19 mouse cellular contexts compared by ENCODE assay signal in genomic region chr6:101214734-101215435, GRCm38 (mm10).
DNase-seq lines count a peak whose midpoint lies in the region; ATAC-seq and TF ChIP-seq lines count a peak whose summit lies in the region.
"Had no signal": no experiment of that assay in that cellular context is flagged by ENCODE, and none has a peak within 500 bp of the region (broad histone marks: within the 10 kb centered on the region; RNA-seq: fewer than 3 reads in every experiment).

No protein-coding gene starts in this region.

- no peak for DNase-seq in forebrain, embryonic 14.5 days (ENCODE audit: low spot score)
- no peak for DNase-seq in forebrain, embryonic 10.5 days (ENCODE audit: extremely low spot score, low spot score)
- DNase-seq in liver, embryonic 11.5 days (ENCODE audit: low spot score) = no peak
- DNase-seq in layer of hippocampus, postnatal 36 days = no peak
- DNase-seq: adrenal gland, postnatal 10 days; cerebellum, adult 11 months; cerebellum, postnatal 25 days; heart, postnatal 10 days; kidney, adult 11 months; kidney, postnatal 10 days; thymus, postnatal 36 days had no signal

- ATAC-seq in forebrain, embryonic 14.5 days = no peak; the same call in 1 of the 2 replicates
- peak; percentile 44; the same call in 1 of the 2 replicates for ATAC-seq in liver, embryonic 16.5 days (ENCODE audit: low read depth)
- ATAC-seq in liver, embryonic 11.5 days (replicated peaks; ENCODE audit: low FRiP score) = no peak
- ATAC-seq in embryonic facial prominence, embryonic 15.5 days (ENCODE audit: insufficient number of reproducible peaks, low FRiP score, low TSS enrichment, low read depth) = 0 out of 2 replicates have a peak, but pooled peaks have one; percentile 43
- peak; percentile 69 for ATAC-seq in intestine, postnatal 0 days

- no peak overlapping the region for H3K4me3 ChIP-seq in forebrain, embryonic 14.5 days (ENCODE audit: low read depth, low read length)
- no peak overlapping the region for H3K4me3 ChIP-seq in forebrain, embryonic 10.5 days
- H3K4me3 ChIP-seq in liver, embryonic 16.5 days (ENCODE audit: low read depth, low read length) = no peak overlapping the region
- no peak overlapping the region for H3K4me3 ChIP-seq in liver, embryonic 11.5 days (ENCODE audit: low read depth, low read length)
- H3K4me3 ChIP-seq in embryonic facial prominence, embryonic 15.5 days (replicated peaks) = no peak overlapping the region
- peak overlapping the region; percentile 24; the same call in 1 of the 2 replicates for H3K4me3 ChIP-seq in intestine, postnatal 0 days (ENCODE audit: low read depth, low read length)
- H3K4me3 ChIP-seq: erythroblast, embryonic 14.5 days; hindbrain, embryonic 13.5 days; limb, embryonic 12.5 days; neural tube, embryonic 12.5 days had no signal

- H3K9ac ChIP-seq in forebrain, embryonic 14.5 days (ENCODE audit: low read length) = no peak overlapping the region
- H3K9ac ChIP-seq in liver, embryonic 16.5 days (ENCODE audit: low read depth, low read length) = no peak overlapping the region
- H3K9ac ChIP-seq in liver, embryonic 11.5 days (ENCODE audit: low read depth, low read length) = no peak overlapping the region
- H3K9ac ChIP-seq in embryonic facial prominence, embryonic 15.5 days = no peak overlapping the region
- H3K9ac ChIP-seq in intestine, postnatal 0 days (ENCODE audit: low read depth, low read length) = no peak overlapping the region
- H3K9ac ChIP-seq: hindbrain, embryonic 13.5 days; limb, embryonic 12.5 days; neural tube, embryonic 12.5 days had no signal

- no peaks in the 10 kb centered on the region for H3K36me3 ChIP-seq in forebrain, embryonic 14.5 days (ENCODE audit: control insufficient read depth, insufficient read depth, low read length)
- H3K36me3 ChIP-seq in forebrain, embryonic 10.5 days (replicated peaks) = no peaks in the 10 kb centered on the region
- no peaks in the 10 kb centered on the region for H3K36me3 ChIP-seq in liver, embryonic 16.5 days (ENCODE audit: control insufficient read depth, insufficient read depth)
- no peaks in the 10 kb centered on the region for H3K36me3 ChIP-seq in liver, embryonic 11.5 days (ENCODE audit: control insufficient read depth, insufficient read depth, low read length)
- no peaks in the 10 kb centered on the region for H3K36me3 ChIP-seq in embryonic facial prominence, embryonic 15.5 days
- H3K36me3 ChIP-seq in intestine, postnatal 0 days (ENCODE audit: control insufficient read depth, insufficient read depth) = no peaks in the 10 kb centered on the region
- H3K36me3 ChIP-seq: hindbrain, embryonic 13.5 days; limb, embryonic 12.5 days; neural tube, embryonic 12.5 days had no signal

- no peaks in the 10 kb centered on the region for H3K27me3 ChIP-seq in forebrain, embryonic 14.5 days (replicated peaks; ENCODE audit: control insufficient read depth, insufficient read depth, low read length)
- no peaks in the 10 kb centered on the region for H3K27me3 ChIP-seq in forebrain, embryonic 10.5 days (ENCODE audit: poor library complexity, severe bottlenecking)
- no peaks in the 10 kb centered on the region for H3K27me3 ChIP-seq in liver, embryonic 16.5 days (ENCODE audit: control insufficient read depth, insufficient read depth, low read depth, low read length)
- no peaks in the 10 kb centered on the region for H3K27me3 ChIP-seq in liver, embryonic 11.5 days (replicated peaks; ENCODE audit: control insufficient read depth, insufficient read depth, low read length)
- H3K27me3 ChIP-seq in embryonic facial prominence, embryonic 15.5 days = no peaks in the 10 kb centered on the region
- H3K27me3 ChIP-seq in intestine, postnatal 0 days (replicated peaks; ENCODE audit: control insufficient read depth, insufficient read depth, low read length) = no peaks in the 10 kb centered on the region
- H3K27me3 ChIP-seq: hindbrain, embryonic 13.5 days; limb, embryonic 12.5 days; neural tube, embryonic 12.5 days had no signal

- no peaks in the 10 kb centered on the region for H3K9me3 ChIP-seq in forebrain, embryonic 14.5 days (replicated peaks; ENCODE audit: control insufficient read depth, low read length)
- H3K9me3 ChIP-seq in forebrain, embryonic 10.5 days = no peaks in the 10 kb centered on the region
- no peaks in the 10 kb centered on the region for H3K9me3 ChIP-seq in liver, embryonic 16.5 days (replicated peaks; ENCODE audit: control insufficient read depth, low read length)
- H3K9me3 ChIP-seq in liver, embryonic 11.5 days (ENCODE audit: control insufficient read depth, low read length) = no peaks in the 10 kb centered on the region
- H3K9me3 ChIP-seq in embryonic facial prominence, embryonic 15.5 days (replicated peaks) = no peaks in the 10 kb centered on the region
- H3K9me3 ChIP-seq in intestine, postnatal 0 days (ENCODE audit: control insufficient read depth) = no peaks in the 10 kb centered on the region
- H3K9me3 ChIP-seq: hindbrain, embryonic 13.5 days; limb, embryonic 12.5 days; neural tube, embryonic 12.5 days had no signal

- peak overlapping the region; percentile 16; the same call in 1 of the 2 replicates for H3K4me2 ChIP-seq in forebrain, embryonic 14.5 days (ENCODE audit: low read length)
- no peak overlapping the region for H3K4me2 ChIP-seq in liver, embryonic 16.5 days (ENCODE audit: low read depth, low read length)
- no peak overlapping the region for H3K4me2 ChIP-seq in liver, embryonic 11.5 days
- no peak overlapping the region for H3K4me2 ChIP-seq in embryonic facial prominence, embryonic 15.5 days (replicated peaks)
- H3K4me2 ChIP-seq in intestine, postnatal 0 days (replicated peaks; ENCODE audit: low read depth) = peak overlapping the region; percentile 58
- H3K4me2 ChIP-seq: hindbrain, embryonic 13.5 days; limb, embryonic 12.5 days; midbrain, embryonic 11.5 days; neural tube, embryonic 12.5 days had no signal

- H3K4me1 ChIP-seq in forebrain, embryonic 14.5 days (ENCODE audit: control insufficient read depth, insufficient read depth, low read length) = peaks cover 17% of the 10 kb centered on the region
- H3K4me1 ChIP-seq in forebrain, embryonic 10.5 days = peaks cover 5% of the 10 kb centered on the region; the same call in 1 of the 2 replicates
- H3K4me1 ChIP-seq in liver, embryonic 16.5 days (ENCODE audit: control insufficient read depth, low read depth, low read length) = peaks cover 4% of the 10 kb centered on the region; the same call in 1 of the 2 replicates
- no peaks in the 10 kb centered on the region for H3K4me1 ChIP-seq in liver, embryonic 11.5 days (replicated peaks; ENCODE audit: control insufficient read depth, insufficient read depth, low read length)
- H3K4me1 ChIP-seq in embryonic facial prominence, embryonic 15.5 days = 0 out of 2 replicates have a peak, but pooled peaks cover 14% of the 10 kb centered on the region
- 0 out of 2 replicates have a peak, but pooled peaks cover 3% of the 10 kb centered on the region for H3K4me1 ChIP-seq in intestine, postnatal 0 days (replicated peaks; ENCODE audit: control insufficient read depth, insufficient read depth, low read length)
- H3K4me1 ChIP-seq: neural tube, embryonic 12.5 days had no signal

- peak overlapping the region; percentile 61 for H3K27ac ChIP-seq in forebrain, embryonic 14.5 days (ENCODE audit: low read depth, low read length)
- H3K27ac ChIP-seq in forebrain, embryonic 10.5 days = no peak overlapping the region; the same call in 1 of the 2 replicates
- H3K27ac ChIP-seq in liver, embryonic 16.5 days (ENCODE audit: low read length) = no peak overlapping the region
- H3K27ac ChIP-seq in liver, embryonic 11.5 days (ENCODE audit: low read depth, low read length) = no peak overlapping the region
- no peak overlapping the region for H3K27ac ChIP-seq in embryonic facial prominence, embryonic 15.5 days (replicated peaks)
- no peak overlapping the region for H3K27ac ChIP-seq in intestine, postnatal 0 days (ENCODE audit: low read depth, low read length)
- H3K27ac ChIP-seq: hindbrain, embryonic 13.5 days; limb, embryonic 12.5 days; neural tube, embryonic 12.5 days had no signal

- WGBS in forebrain, embryonic 14.5 days = 66% methylated on average over 8 of the region's 8 CpGs
- WGBS in forebrain, embryonic 10.5 days = 94% methylated on average over 8 of the region's 8 CpGs
- WGBS in liver, embryonic 16.5 days (ENCODE audit: insufficient replicate concordance) = 72% methylated on average over 8 of the region's 8 CpGs
- WGBS in liver, embryonic 11.5 days = 84% methylated on average over 8 of the region's 8 CpGs
- WGBS in embryonic facial prominence, embryonic 15.5 days = 79% methylated on average over 8 of the region's 8 CpGs
- 40% methylated on average over 8 of the region's 8 CpGs for WGBS in intestine, postnatal 0 days

- no peak for TF ChIP-seq CTCF in intestine, postnatal 0 days (IDR thresholded peaks at IDR 0.05; ENCODE audit: low read depth)

Comparison
In these comparisons a context has a peak if more than half of its experiments do, and no peak if none do; other contexts are left out.
1. ATAC-seq: peak in liver, embryonic 16.5 days (single experiment), embryonic facial prominence, embryonic 15.5 days (single experiment) and intestine, postnatal 0 days (single experiment); none in forebrain, embryonic 14.5 days (single experiment) and liver, embryonic 11.5 days (single experiment).
2. H3K4me2 ChIP-seq: peak in forebrain, embryonic 14.5 days (single experiment) and intestine, postnatal 0 days (single experiment); none in liver, embryonic 16.5 days (single experiment), liver, embryonic 11.5 days (single experiment) and embryonic facial prominence, embryonic 15.5 days (single experiment).